Mouse (Mus musculus): ENCODE data around the gene Neil1.

- TF ChIP-seq CTCF (IDR thresholded peaks at IDR 0.05; ENCODE audit: insufficient read depth, low read depth, low read length) (no peak), POLR2A (IDR thresholded peaks at IDR 0.05; ENCODE audit: insufficient read depth, low read depth, low read length) (no peak)
These were observed 2.1 kb upstream of the Neil1 start for GRCm38 (mm10) chr9:57150192-57150591.
